17 mouse cellular contexts compared by ENCODE assay signal in genomic region chr14:55157322-55158065, GRCm38 (mm10). TPM values are rescaled to one million over a fixed set of nuclear protein-coding genes. Genes with fewer than 3 reads are reported as not detected.
DNase-seq lines count a peak whose midpoint lies in the region; ATAC-seq lines count a peak whose summit lies in the region.
"Had no signal": no experiment of that assay in that cellular context is flagged by ENCODE, and none has a peak within 500 bp of the region (broad histone marks: within the 10 kb centered on the region; RNA-seq: fewer than 3 reads in every experiment).

No protein-coding gene starts in this region.

- no peaks in the 10 kb centered on the region for H3K9me3 ChIP-seq in heart, embryonic 14.5 days (ENCODE audit: control insufficient read depth, low read length)
- no peaks in the 10 kb centered on the region for H3K9me3 ChIP-seq in heart, embryonic 11.5 days (replicated peaks; ENCODE audit: control insufficient read depth, low read length)
- H3K9me3 ChIP-seq in kidney, embryonic 15.5 days (replicated peaks), result no peaks in the 10 kb centered on the region
- no peaks in the 10 kb centered on the region for H3K9me3 ChIP-seq in hindbrain, embryonic 11.5 days (ENCODE audit: control insufficient read depth, low read length)
- H3K9me3 ChIP-seq: midbrain, embryonic 15.5 days had no signal

- peak overlapping the region; percentile 31; the same call in 1 of the 2 replicates for H3K4me2 ChIP-seq in heart, embryonic 14.5 days (ENCODE audit: low read length)
- H3K4me2 ChIP-seq in heart, embryonic 11.5 days, result no peak overlapping the region
- H3K4me2 ChIP-seq in kidney, embryonic 15.5 days, result peak overlapping the region; percentile 14; the same call in 1 of the 2 replicates
- H3K4me2 ChIP-seq in hindbrain, embryonic 11.5 days (replicated peaks; ENCODE audit: low read depth, low read length), result no peak overlapping the region
- H3K4me2 ChIP-seq: hindbrain, embryonic 14.5 days; liver, embryonic 11.5 days; midbrain, embryonic 15.5 days had no signal

- H3K27me3 ChIP-seq in heart, embryonic 14.5 days (ENCODE audit: control insufficient read depth, insufficient read depth, low read length), result no peaks in the 10 kb centered on the region
- H3K27me3 ChIP-seq in heart, embryonic 11.5 days (ENCODE audit: control insufficient read depth, insufficient read depth, low read length), result no peaks in the 10 kb centered on the region
- H3K27me3 ChIP-seq in kidney, embryonic 15.5 days, result no peaks in the 10 kb centered on the region
- H3K27me3 ChIP-seq in hindbrain, embryonic 11.5 days (ENCODE audit: control insufficient read depth, insufficient read depth, low read length), result no peaks in the 10 kb centered on the region
- H3K27me3 ChIP-seq: midbrain, embryonic 15.5 days had no signal

- H3K4me3 ChIP-seq in heart, embryonic 14.5 days (ENCODE audit: control insufficient read depth in 1 of 2, insufficient read depth in 1 of 2, low read depth in 1 of 2, low read length in 2 of 2), result no peak overlapping the region
- no peak overlapping the region for H3K4me3 ChIP-seq in heart, embryonic 11.5 days (ENCODE audit: low read depth, low read length)
- H3K4me3 ChIP-seq in kidney, embryonic 15.5 days (replicated peaks), result no peak overlapping the region
- no peak overlapping the region for H3K4me3 ChIP-seq in hindbrain, embryonic 11.5 days (ENCODE audit: low read depth, low read length)
- H3K4me3 ChIP-seq: midbrain, embryonic 15.5 days had no signal

- 41% methylated on average over 12 of the region's 12 CpGs for WGBS in heart, embryonic 14.5 days
- WGBS in heart, embryonic 11.5 days (ENCODE audit: insufficient replicate concordance), result 47% methylated on average over 12 of the region's 12 CpGs
- WGBS in kidney, embryonic 15.5 days, result 39% methylated on average over 12 of the region's 12 CpGs
- WGBS in hindbrain, embryonic 11.5 days, result 65% methylated on average over 12 of the region's 12 CpGs

- no peak for ATAC-seq in heart, embryonic 14.5 days (ENCODE audit: insufficient number of reproducible peaks, insufficient read depth, low FRiP score, low read depth)
- no peak for ATAC-seq in heart, embryonic 11.5 days (replicated peaks; ENCODE audit: insufficient number of reproducible peaks, low FRiP score, low TSS enrichment)
- peak; percentile 63 for ATAC-seq in kidney, embryonic 15.5 days (replicated peaks; ENCODE audit: low FRiP score)
- no peak for ATAC-seq in hindbrain, embryonic 11.5 days (ENCODE audit: low FRiP score)
- ATAC-seq: forebrain, embryonic 14.5 days; midbrain, embryonic 15.5 days had no signal

- no peak overlapping the region for H3K27ac ChIP-seq in heart, embryonic 14.5 days (replicated peaks in 1 of 2; ENCODE audit: control insufficient read depth in 1 of 2, insufficient read depth in 1 of 2, low read depth in 2 of 2, low read length in 2 of 2)
- no peak overlapping the region for H3K27ac ChIP-seq in heart, embryonic 11.5 days (ENCODE audit: low read depth, low read length)
- H3K27ac ChIP-seq in kidney, embryonic 15.5 days, result peak overlapping the region; percentile 16; the same call in 1 of the 2 replicates
- no peak overlapping the region for H3K27ac ChIP-seq in hindbrain, embryonic 11.5 days (ENCODE audit: low read depth, low read length)
- H3K27ac ChIP-seq: hindbrain, embryonic 14.5 days; midbrain, embryonic 15.5 days had no signal

- peak; percentile 9 for DNase-seq in lung, postnatal 36 days
- no peak for DNase-seq in lung, postnatal 25 days (ENCODE audit: low spot score)
- DNase-seq in yolk sac, embryonic 10.5 days (ENCODE audit: low spot score), result peak; percentile 60
- no peak for DNase-seq in hindbrain, embryonic 11.5 days (ENCODE audit: low spot score)
- DNase-seq in ovary, postnatal 36 days (ENCODE audit: low spot score), result no peak
- DNase-seq: B cell, adult 2 months; cerebellum, postnatal 10 days; lung, adult 2 months; spleen, adult 18-20 months; thymus, postnatal 14 days had no signal

- H3K9ac ChIP-seq in heart, embryonic 14.5 days (ENCODE audit: low read length), result no peak overlapping the region
- no peak overlapping the region for H3K9ac ChIP-seq in heart, embryonic 11.5 days (ENCODE audit: low read depth, low read length)
- no peak overlapping the region for H3K9ac ChIP-seq in kidney, embryonic 15.5 days
- no peak overlapping the region for H3K9ac ChIP-seq in hindbrain, embryonic 11.5 days (ENCODE audit: low read depth, low read length)
- H3K9ac ChIP-seq: hindbrain, embryonic 14.5 days; midbrain, embryonic 15.5 days had no signal

- H3K36me3 ChIP-seq in heart, embryonic 14.5 days (ENCODE audit: control insufficient read depth, insufficient read depth, low read length), result no peaks in the 10 kb centered on the region
- no peaks in the 10 kb centered on the region for H3K36me3 ChIP-seq in heart, embryonic 11.5 days (ENCODE audit: control insufficient read depth, insufficient read depth, low read length)
- H3K36me3 ChIP-seq in kidney, embryonic 15.5 days, result no peaks in the 10 kb centered on the region
- H3K36me3 ChIP-seq in hindbrain, embryonic 11.5 days (ENCODE audit: control insufficient read depth, insufficient read depth, low read length), result no peaks in the 10 kb centered on the region
- H3K36me3 ChIP-seq: midbrain, embryonic 15.5 days had no signal

- peaks cover 8 to 9% of the 10 kb centered on the region in 2 experiments for H3K4me1 ChIP-seq in heart, embryonic 14.5 days (ENCODE audit: control insufficient read depth in 2 of 2, insufficient read depth in 2 of 2, low read length in 2 of 2)
- H3K4me1 ChIP-seq in heart, embryonic 11.5 days (ENCODE audit: control insufficient read depth, insufficient read depth, low read length), result 0 out of 2 replicates have a peak, but pooled peaks cover 3% of the 10 kb centered on the region
- H3K4me1 ChIP-seq in kidney, embryonic 15.5 days, result peaks cover 11% of the 10 kb centered on the region
- H3K4me1 ChIP-seq in hindbrain, embryonic 11.5 days (replicated peaks; ENCODE audit: control insufficient read depth, insufficient read depth, low read length), result no peaks in the 10 kb centered on the region

RNA-seq across cellular contexts. Expression of gene Jph4, which starts 40.8 kb away (rescaled TPM):
- polyA plus RNA-seq in heart, embryonic 14.5 days (2014; fragmentation: Nextera tagmentation; extraction: Ambion mirVana), result 0.05 and 0.18 TPM in 2 replicates
- 0.31 and 0.59 TPM in 2 replicates for polyA plus RNA-seq in heart, embryonic 11.5 days (2014; fragmentation: Nextera tagmentation; extraction: Ambion mirVana)
- 0.59 and 1.2 TPM in 2 replicates for polyA plus RNA-seq in kidney, embryonic 15.5 days (2015; fragmentation: Nextera tagmentation; extraction: Ambion mirVana)
- polyA plus RNA-seq in hindbrain, embryonic 11.5 days (2014; fragmentation: Nextera tagmentation; extraction: Ambion mirVana), result 2.8 and 3.3 TPM in 2 replicates

RNA-seq across cellular contexts. Expression of gene Ap1g2, which starts 51.1 kb away (rescaled TPM):
- polyA plus RNA-seq in heart, embryonic 14.5 days (2014; fragmentation: Nextera tagmentation; extraction: Ambion mirVana), result 7.6 and 8.6 TPM in 2 replicates
- 9.1 and 11.4 TPM in 2 replicates for polyA plus RNA-seq in heart, embryonic 11.5 days (2014; fragmentation: Nextera tagmentation; extraction: Ambion mirVana)
- 15.9 and 18.9 TPM in 2 replicates for polyA plus RNA-seq in kidney, embryonic 15.5 days (2015; fragmentation: Nextera tagmentation; extraction: Ambion mirVana)
- 9.0 and 9.4 TPM in 2 replicates for polyA plus RNA-seq in hindbrain, embryonic 11.5 days (2014; fragmentation: Nextera tagmentation; extraction: Ambion mirVana)

Comparison
In these comparisons a context has a peak if more than half of its experiments do, and no peak if none do; other contexts are left out.
1. H3K4me2 ChIP-seq: peak in heart, embryonic 14.5 days (single experiment) and kidney, embryonic 15.5 days (single experiment); none in heart, embryonic 11.5 days (single experiment) and hindbrain, embryonic 11.5 days (single experiment).
2. DNase-seq: peak in lung, postnatal 36 days (single experiment) and yolk sac, embryonic 10.5 days (single experiment); none in lung, postnatal 25 days (single experiment), hindbrain, embryonic 11.5 days (single experiment) and ovary, postnatal 36 days (single experiment).